Mouse (Mus musculus) layer of hippocampus, postnatal 25 days (tissue): ENCODE measurements around the gene Gm45618. TPM values are rescaled to one million over a fixed set of nuclear protein-coding genes. Genes with fewer than 3 reads are reported as not detected.

Experiments
- DNase-seq, 2 experiments: peaks; one replicate each; pipeline ENCODE4 v3.0.0; 2022; ENCODE audit warnings: mixed read lengths in 2 of 2, low spot score in 1 of 2; ENCODE audit errors: extremely low spot score in 1 of 2
- total RNA-seq, 2 experiments: library from RNA; stranded (reverse); gene quantifications; 2 replicates each; pipeline ENCODE4 v1.2.3; 2021

Gene Gm45618
- total RNA-seq, 2 experiments from 2014 or later: not detected

- DNase-seq: no peak
These were observed 49.3 kb downstream of the Gm45618 start for GRCm38 (mm10) chr7:142071212-142071578.

- peak; percentile 56 to 81 for DNase-seq
These were observed 49.9 kb downstream of the Gm45618 start for GRCm38 (mm10) chr7:142070458-142071211.

Other genes with a start within 250 kb of the Gm45618 start
- gene Tollip, start 202.2 kb downstream of the Gm45618 start, total RNA-seq: 100 to 1,000 TPM; 126 to 131 TPM
- gene Brsk2, start 171.0 kb downstream of the Gm45618 start, total RNA-seq: 100 to 1,000 TPM; 170 to 190 TPM
- 10 to 100 TPM; 27.0 to 29.1 TPM for gene Mob2, start 59.7 kb downstream of the Gm45618 start, total RNA-seq
- 100 to 1,000 TPM; 127 to 139 TPM for gene Dusp8, start 24.9 kb downstream of the Gm45618 start, total RNA-seq
- not detected for gene Gm39115, start 15.3 kb upstream of the Gm45618 start, total RNA-seq
- not detected for gene Gm45337, start 23.9 kb upstream of the Gm45618 start, total RNA-seq
- not detected for gene Gm29735, start 36.4 kb upstream of the Gm45618 start, total RNA-seq
- gene Gm4553, start 45.0 kb upstream of the Gm45618 start, total RNA-seq: not detected
- gene Krtap5-2, start 55.3 kb upstream of the Gm45618 start, total RNA-seq: not detected
- not detected for gene Gm10153, start 69.7 kb upstream of the Gm45618 start, total RNA-seq
- not detected for gene Krtap5-3, start 80.6 kb upstream of the Gm45618 start, total RNA-seq
- gene Gm7579, start 91.1 kb upstream of the Gm45618 start, total RNA-seq: not detected
- not detected for gene Krtap5-5, start 109.2 kb upstream of the Gm45618 start, total RNA-seq
- gene Gm40460, start 120.3 kb upstream of the Gm45618 start, total RNA-seq: not detected
- gene Gm2431, start 137.6 kb upstream of the Gm45618 start, total RNA-seq: not detected
- not detected for gene Gm4559, start 153.6 kb upstream of the Gm45618 start, total RNA-seq
- not detected for gene Krtap5-1, start 176.4 kb upstream of the Gm45618 start, total RNA-seq
- not detected for gene Krtap5-4, start 182.8 kb upstream of the Gm45618 start, total RNA-seq